Mouse (Mus musculus): ENCODE measurements around the gene Hras.

Hras gene

GRCm38 (mm10) chr7:141191036-141191435 lies 2.8 kb downstream of the Hras start:
- in situ Hi-C loops (cut with MboI; ENCODE audit: unreplicated experiment in 2 of 2), result loop anchor here in 1 of 2 experiments (25.0 kb wide), 1 partner anchor 229 kb away; the partner anchor contains the start of genes Gm45717, Ifitm1, Ifitm2 and Ifitm5

GRCm38 (mm10) chr7:141190220-141190619 lies 3.6 kb downstream of the Hras start:
- in situ Hi-C loops (cut with MboI; ENCODE audit: unreplicated experiment in 2 of 2), result loop anchor here in 1 of 2 experiments (25.0 kb wide), 1 partner anchor 228 kb away; the partner anchor contains the start of genes Gm45717, Ifitm1, Ifitm2 and Ifitm5

GRCm38 (mm10) chr7:141188733-141189132 lies 5.1 kb downstream of the Hras start:
- in situ Hi-C loops (cut with MboI; ENCODE audit: unreplicated experiment in 2 of 2), result loop anchor here in 1 of 2 experiments (25.0 kb wide), 1 partner anchor 226 kb away; the partner anchor contains the start of genes Gm45717, Ifitm1, Ifitm2 and Ifitm5

- in situ Hi-C loops (cut with MboI; ENCODE audit: unreplicated experiment in 2 of 2), result loop anchor here in 1 of 2 experiments (25.0 kb wide), 1 partner anchor 226 kb away; the partner anchor contains the start of genes Gm45717, Ifitm1, Ifitm2 and Ifitm5
Observed at GRCm38 (mm10) chr7:141188194-141188593, 5.6 kb downstream of the Hras start.

GRCm38 (mm10) chr7:141176173-141176572 lies 17.6 kb downstream of the Hras start:
- in situ Hi-C loops (cut with MboI; ENCODE audit: unreplicated experiment in 2 of 2), result loop anchor here (5.0 to 25.0 kb wide), 5 partner anchors 84 to 334 kb away; partner anchors contain the start of genes Gm45717 (in 2 of the 2), Ifitm2 (in 2 of the 2), Ifitm1 (in 1 of the 2) and Ifitm5 (in 1 of the 2)

- in situ Hi-C loops (cut with MboI; ENCODE audit: unreplicated experiment in 2 of 2), result loop anchor here (5.0 to 25.0 kb wide), 5 partner anchors 83 to 333 kb away; partner anchors contain the start of genes Gm45717 (in 2 of the 2), Ifitm2 (in 2 of the 2), Ifitm1 (in 1 of the 2) and Ifitm5 (in 1 of the 2)
Observed at GRCm38 (mm10) chr7:141175068-141175467, 18.7 kb downstream of the Hras start.

GRCm38 (mm10) chr7:141173323-141173850 lies 20.4 kb downstream of the Hras start:
- in situ Hi-C loops (cut with MboI; ENCODE audit: unreplicated experiment in 2 of 2), result loop anchor here in 1 of 2 experiments (5.0 kb wide), 1 partner anchor 76 kb away; no protein-coding TSS in a partner anchor

GRCm38 (mm10) chr7:141172116-141173006 lies 21.4 kb downstream of the Hras start, which contains the start of gene Rnh1:
TSS of gene Rnh1 (minus strand) at chr7:141172857.
- in situ Hi-C loops (cut with MboI; ENCODE audit: unreplicated experiment in 2 of 2), result loop anchor here in 1 of 2 experiments (5.0 kb wide), 1 partner anchor 75 kb away; no protein-coding TSS in a partner anchor

- in situ Hi-C loops (cut with MboI; ENCODE audit: unreplicated experiment in 2 of 2), result loop anchor here (5.0 kb wide), 2 partner anchors 38 to 73 kb away; no protein-coding TSS in a partner anchor
Observed at GRCm38 (mm10) chr7:141169866-141170265, 23.9 kb downstream of the Hras start.

GRCm38 (mm10) chr7:141169300-141169699 lies 24.5 kb downstream of the Hras start:
- in situ Hi-C loops (cut with MboI; ENCODE audit: unreplicated experiment in 2 of 2), result loop anchor here in 1 of 2 experiments (5.0 kb wide), 1 partner anchor 37 kb away; no protein-coding TSS in a partner anchor

- in situ Hi-C loops (cut with MboI; ENCODE audit: unreplicated experiment in 2 of 2), result loop anchor here in 1 of 2 experiments (5.0 kb wide), 1 partner anchor 36 kb away; no protein-coding TSS in a partner anchor
Observed at GRCm38 (mm10) chr7:141168518-141168953, 25.3 kb downstream of the Hras start.

- in situ Hi-C loops (cut with MboI; ENCODE audit: unreplicated experiment in 2 of 2), result loop anchor here in 1 of 2 experiments (5.0 kb wide), 1 partner anchor 36 kb away; no protein-coding TSS in a partner anchor
Observed at GRCm38 (mm10) chr7:141167901-141168517, 25.8 kb downstream of the Hras start.

- in situ Hi-C loops (cut with MboI; ENCODE audit: unreplicated experiment in 2 of 2), result loop anchor here in 1 of 2 experiments (5.0 kb wide), 1 partner anchor 33 kb away; no protein-coding TSS in a partner anchor
Observed at GRCm38 (mm10) chr7:141164850-141165249, 29.0 kb downstream of the Hras start.

- in situ Hi-C loops (cut with MboI; ENCODE audit: unreplicated experiment in 2 of 2), result no loop called here
Observed at GRCm38 (mm10) chr7:141164397-141164796, 29.4 kb downstream of the Hras start.

GRCm38 (mm10) chr7:141155362-141155761 lies 38.4 kb downstream of the Hras start:
- in situ Hi-C loops (cut with MboI; ENCODE audit: unreplicated experiment in 2 of 2), result no loop called here

- in situ Hi-C loops (cut with MboI; ENCODE audit: unreplicated experiment in 2 of 2), result no loop called here
Observed at GRCm38 (mm10) chr7:141148639-141149038, 45.2 kb downstream of the Hras start.

- in situ Hi-C loops (cut with MboI; ENCODE audit: unreplicated experiment in 2 of 2), result no loop called here
Observed at GRCm38 (mm10) chr7:141147044-141147443, 46.8 kb downstream of the Hras start.

GRCm38 (mm10) chr7:141146043-141146595 lies 47.7 kb downstream of the Hras start:
- in situ Hi-C loops (cut with MboI; ENCODE audit: unreplicated experiment in 2 of 2), result no loop called here

GRCm38 (mm10) chr7:141145403-141145802 lies 48.4 kb downstream of the Hras start:
- in situ Hi-C loops (cut with MboI; ENCODE audit: unreplicated experiment in 2 of 2), result no loop called here

Measured in v-Abl transformed pro-B cells (cell line).